Mouse (Mus musculus): ENCODE data around the gene Rnf148.

- no peak for TF ChIP-seq CTCF (IDR thresholded peaks at IDR 0.05; ENCODE audit: low read depth, low read length)
- TF ChIP-seq TAL1 (conservative IDR thresholded peaks at IDR 0.05; ENCODE audit: low read depth, low read length) = no peak
Measured at GRCm38 (mm10) chr6:23700879-23701278, 45.9 kb upstream of the Rnf148 start.

Measured in G1E (cell line).